Mouse (Mus musculus) CH12.LX (cell line): ENCODE measurements around the gene Retreg3. TPM values are rescaled to one million over a fixed set of nuclear protein-coding genes. Genes with fewer than 3 reads are reported as not detected.
A peak's percentile ranks its signal among the peaks of the same experiment; 100 is the strongest.

Source experiments
- DNase-seq: peaks from one replicate; pipeline ENCODE4 v3.0.0-alpha.2; 2013; ENCODE audit errors: extremely low read depth
- H3K27ac ChIP-seq: 2 replicates; pipeline ENCODE4 v1.5.1; 2012; ENCODE audit warnings: low read depth, mild to moderate bottlenecking, control low read depth, moderate library complexity; ENCODE audit not compliant: insufficient read depth
- H3K27me3 ChIP-seq: replicated peaks from 2 replicates; pipeline ENCODE3; 2012; ENCODE audit warnings: inconsistent platforms
- H3K36me3 ChIP-seq, 2 experiments: replicated peaks in 1 of 2; 2 replicates each; pipeline versions ENCODE3 to v1.6.1; 2012; ENCODE audit warnings: inconsistent platforms in 1 of 2, low read length in 1 of 2, mild to moderate bottlenecking in 1 of 2, mixed read lengths in 1 of 2, moderate library complexity in 1 of 2; ENCODE audit not compliant: control insufficient read depth in 1 of 2, insufficient read depth in 1 of 2
- H3K4me1 ChIP-seq, 2 experiments: 2 replicates each; pipeline ENCODE4 v1.6.1; 2012; ENCODE audit warnings: inconsistent platforms in 1 of 2, moderate library complexity in 1 of 2; ENCODE audit not compliant: insufficient read depth in 2 of 2, control insufficient read depth in 1 of 2
- H3K4me2 ChIP-seq: 2 replicates; pipeline ENCODE4 v1.6.1; 2012; ENCODE audit warnings: low read depth, mild to moderate bottlenecking, control low read depth; ENCODE audit not compliant: poor library complexity, insufficient read depth, severe bottlenecking
- H3K4me3 ChIP-seq, 3 experiments: fragments of 150-350 bp in 1 of 3; sonication (generic) in 1 of 3; replicated peaks in 1 of 3; 2 replicates each; pipeline versions ENCODE3 to v1.5.1; 2011 to 2012; ENCODE audit warnings: low read depth in 2 of 3, low read length in 2 of 3, mild to moderate bottlenecking in 2 of 3, moderate library complexity in 2 of 3, control low read depth in 1 of 3, improper control_type of control experiment in 1 of 3, inconsistent platforms in 1 of 3, mixed read lengths in 1 of 3; ENCODE audit not compliant: poor library complexity in 1 of 3
- H3K79me2 ChIP-seq: replicated peaks from 2 replicates; pipeline ENCODE4 v1.6.1; 2012; ENCODE audit warnings: mild to moderate bottlenecking, moderate library complexity; ENCODE audit not compliant: control insufficient read depth, poor library complexity, insufficient read depth, severe bottlenecking; ENCODE audit errors: extremely low read depth
- H3K9ac ChIP-seq: 2 replicates; pipeline ENCODE4 v1.6.1; 2012; ENCODE audit warnings: low read depth, mild to moderate bottlenecking, control low read depth, moderate library complexity; ENCODE audit not compliant: insufficient read depth
- H3K9me3 ChIP-seq: replicated peaks from 2 replicates; pipeline ENCODE3; 2012; ENCODE audit warnings: low read length, inconsistent platforms, mixed read lengths
- BHLHE40 ChIP-seq: IDR thresholded peaks from 2 replicates; pipeline ENCODE4 v1.6.1; 2011; ENCODE audit warnings: mild to moderate bottlenecking, low read depth, low read length, improper control_type of control experiment
- CHD1 ChIP-seq: IDR thresholded peaks from 2 replicates; pipeline ENCODE4 v1.6.1; 2012; ENCODE audit warnings: low read depth, low read length, improper control_type of control experiment, inconsistent platforms
- CHD2 ChIP-seq: IDR thresholded peaks from 2 replicates; pipeline ENCODE4 v1.6.1; 2011; ENCODE audit warnings: low read length, improper control_type of control experiment
- CTCF ChIP-seq, 2 experiments: IDR thresholded peaks in 1 of 2; conservative IDR thresholded peaks in 1 of 2; 2 replicates each; pipeline ENCODE4 v1.5.1; 2011 to 2012; ENCODE audit warnings: low read depth in 2 of 2, low read length in 2 of 2, improper control_type of control experiment in 1 of 2, inconsistent platforms in 1 of 2, mild to moderate bottlenecking in 1 of 2, moderate library complexity in 1 of 2
- E2F4 ChIP-seq: IDR thresholded peaks from 2 replicates; pipeline ENCODE4 v1.6.1; 2011; ENCODE audit warnings: low read depth, low read length, improper control_type of control experiment; ENCODE audit not compliant: insufficient replicate concordance
- ELF1 ChIP-seq: IDR thresholded peaks from 2 replicates; pipeline ENCODE4 v1.6.1; 2014; ENCODE audit warnings: low read depth, mild to moderate bottlenecking, inconsistent platforms, low read length, improper control_type of control experiment
- EP300 ChIP-seq: IDR thresholded peaks from 2 replicates; pipeline ENCODE4 v1.6.1; 2011; ENCODE audit warnings: low read length, improper control_type of control experiment
- ETS1 ChIP-seq: conservative IDR thresholded peaks from 2 replicates; pipeline ENCODE4 v1.6.1; 2012; ENCODE audit warnings: low read depth, mild to moderate bottlenecking, inconsistent platforms, low read length, improper control_type of control experiment, moderate library complexity
- GABPA ChIP-seq: IDR thresholded peaks from 2 replicates; pipeline ENCODE4 v1.6.1; 2012; ENCODE audit warnings: low read depth, low read length, improper control_type of control experiment, inconsistent platforms; ENCODE audit not compliant: insufficient replicate concordance
- HCFC1 ChIP-seq: IDR thresholded peaks from 2 replicates; pipeline ENCODE4 v1.6.1; 2012; ENCODE audit warnings: low read depth, mild to moderate bottlenecking, inconsistent platforms, low read length, improper control_type of control experiment
- IRF4 ChIP-seq: IDR thresholded peaks from 2 replicates; pipeline ENCODE4 v1.6.1; 2014; ENCODE audit warnings: low read depth, mild to moderate bottlenecking, inconsistent platforms, low read length, improper control_type of control experiment
- JUN ChIP-seq: IDR thresholded peaks from 2 replicates; pipeline ENCODE4 v1.6.1; 2011; ENCODE audit warnings: low read depth, mild to moderate bottlenecking, low read length, improper control_type of control experiment, moderate library complexity; ENCODE audit not compliant: insufficient read depth
- JUND ChIP-seq: conservative IDR thresholded peaks from 2 replicates; pipeline ENCODE4 v1.6.1; 2011; ENCODE audit warnings: low read depth, low read length, improper control_type of control experiment
- KAT2A ChIP-seq: IDR thresholded peaks from 2 replicates; pipeline ENCODE4 v1.6.1; 2012; ENCODE audit warnings: low read length, improper control_type of control experiment, inconsistent platforms; ENCODE audit not compliant: insufficient replicate concordance
- MAFK ChIP-seq: IDR thresholded peaks from 2 replicates; pipeline ENCODE4 v1.6.1; 2011; ENCODE audit warnings: low read length, improper control_type of control experiment; ENCODE audit not compliant: insufficient replicate concordance
- MAX ChIP-seq: IDR thresholded peaks from 2 replicates; pipeline ENCODE4 v1.6.1; 2011; ENCODE audit warnings: low read length, improper control_type of control experiment
- MAZ ChIP-seq: IDR thresholded peaks from 2 replicates; pipeline ENCODE4 v1.6.1; 2012; ENCODE audit warnings: low read depth, mild to moderate bottlenecking, inconsistent platforms, low read length, improper control_type of control experiment, moderate library complexity
- MEF2A ChIP-seq: IDR thresholded peaks from 2 replicates; pipeline ENCODE4 v1.6.1; 2014; ENCODE audit warnings: low read depth, mild to moderate bottlenecking, inconsistent platforms, low read length, improper control_type of control experiment, borderline replicate concordance
- MXI1 ChIP-seq: IDR thresholded peaks from 2 replicates; pipeline ENCODE4 v1.6.1; 2011; ENCODE audit warnings: mild to moderate bottlenecking, low read depth, low read length, improper control_type of control experiment
- MYC ChIP-seq: IDR thresholded peaks from 2 replicates; pipeline ENCODE4 v1.6.1; 2011; ENCODE audit warnings: low read depth, mild to moderate bottlenecking, improper control_type of control experiment, low read length
- NELFE ChIP-seq: IDR thresholded peaks from 2 replicates; pipeline ENCODE4 v1.6.1; 2011; ENCODE audit warnings: low read depth, low read length, improper control_type of control experiment
- NRF1 ChIP-seq: IDR thresholded peaks from 2 replicates; pipeline ENCODE4 v1.6.1; 2014; ENCODE audit warnings: low read depth, mild to moderate bottlenecking, inconsistent platforms, low read length, improper control_type of control experiment, moderate library complexity
- PAX5 ChIP-seq: IDR thresholded peaks from 2 replicates; pipeline ENCODE4 v1.6.1; 2012; ENCODE audit warnings: low read length, inconsistent platforms, mixed read lengths
- POLR2A ChIP-seq: IDR thresholded peaks from 2 replicates; pipeline ENCODE4 v1.6.1; 2011; ENCODE audit warnings: low read depth, mild to moderate bottlenecking, improper control_type of control experiment, low read length
- POLR2AphosphoS2 ChIP-seq: IDR thresholded peaks from 2 replicates; pipeline ENCODE4 v1.6.1; 2011; ENCODE audit warnings: low read depth, low read length, improper control_type of control experiment
- RAD21 ChIP-seq: IDR thresholded peaks from 2 replicates; pipeline ENCODE4 v1.6.1; 2011; ENCODE audit warnings: low read depth, mild to moderate bottlenecking, low read length, improper control_type of control experiment, moderate library complexity
- RCOR1 ChIP-seq: conservative IDR thresholded peaks from 2 replicates; pipeline ENCODE4 v1.6.1; 2012; ENCODE audit warnings: low read depth, mild to moderate bottlenecking, inconsistent platforms, low read length, improper control_type of control experiment
- SIN3A ChIP-seq: IDR thresholded peaks from 2 replicates; pipeline ENCODE4 v1.6.1; 2012; ENCODE audit warnings: low read length, improper control_type of control experiment, inconsistent platforms
- SMC3 ChIP-seq: IDR thresholded peaks from 2 replicates; pipeline ENCODE4 v1.6.1; 2011; ENCODE audit warnings: low read depth, low read length, improper control_type of control experiment
- TBP ChIP-seq: conservative IDR thresholded peaks from 2 replicates; pipeline ENCODE4 v1.6.1; 2011; ENCODE audit warnings: low read depth, low read length, improper control_type of control experiment
- TCF12 ChIP-seq: IDR thresholded peaks from 2 replicates; pipeline ENCODE4 v1.6.1; 2014; ENCODE audit warnings: low read depth, mild to moderate bottlenecking, inconsistent platforms, low read length, improper control_type of control experiment
- UBTF ChIP-seq: IDR thresholded peaks from 2 replicates; pipeline ENCODE4 v1.6.1; 2012; ENCODE audit warnings: low read depth, mild to moderate bottlenecking, inconsistent platforms, low read length, improper control_type of control experiment, moderate library complexity
- USF1 ChIP-seq: IDR thresholded peaks from 2 replicates; pipeline ENCODE4 v1.6.1; 2014; ENCODE audit warnings: low read depth, mild to moderate bottlenecking, inconsistent platforms, low read length, improper control_type of control experiment
- USF2 ChIP-seq: conservative IDR thresholded peaks from 2 replicates; pipeline ENCODE4 v1.6.1; 2011; ENCODE audit warnings: low read depth, low read length, improper control_type of control experiment
- ZC3H11A ChIP-seq: IDR thresholded peaks from 2 replicates; pipeline ENCODE4 v1.6.1; 2012; ENCODE audit warnings: low read depth, mild to moderate bottlenecking, inconsistent platforms, low read length, improper control_type of control experiment
- ZKSCAN1 ChIP-seq: IDR thresholded peaks from 2 replicates; pipeline ENCODE4 v1.6.1; 2012; ENCODE audit warnings: low read depth, inconsistent platforms, low read length, improper control_type of control experiment, borderline replicate concordance
- ZMIZ1 ChIP-seq: IDR thresholded peaks from 2 replicates; pipeline ENCODE4 v1.6.1; 2012; ENCODE audit warnings: low read depth, mild to moderate bottlenecking, inconsistent platforms, low read length, improper control_type of control experiment
- ZNF384 ChIP-seq: IDR thresholded peaks from 2 replicates; pipeline ENCODE4 v1.6.1; 2012; ENCODE audit warnings: low read depth, low read length, improper control_type of control experiment, inconsistent platforms
- dilution Hi-C: fragments of 300-500 bp; cut with MboI; formaldehyde crosslinking; loops from 2 replicates; pipeline ENCODE4 v1.14.3; 2020; ENCODE audit warnings: low sequenced_read_pairs; ENCODE audit not compliant: extremely low pct_unique_long_range_greater_than_20kb, extremely low pct_ligation_motif_present
- in situ Hi-C: fragments of 300-500 bp; cut with MboI; formaldehyde crosslinking; loops from 3 replicates; pipeline ENCODE4 v1.14.3; 2019; ENCODE audit warnings: low sequenced_read_pairs, low pct_ligation_motif_present, low pct_unique_long_range_greater_than_20kb, mixed read lengths
- polyA plus RNA-seq: library from polyadenylated mRNA; unstranded; fragments of >175 nt; gene quantifications from 2 replicates; pipeline ENCODE4 v1.2.1, GENCODE M21; 2012; ENCODE audit warnings: low read depth; ENCODE audit not compliant: insufficient read length
- total RNA-seq, 2 experiments: library from RNA; depleted of rRNA; stranded (reverse); fragments of 300-350 nt in 1 of 2; fragments of >200 nt in 1 of 2; gene quantifications; 2 replicates each; pipeline ENCODE4 v1.2.3; 2012 to 2014

Retreg3 gene
- total and polyA plus RNA-seq, 3 experiments, result 48.2 to 55.9 (median 54.3) TPM

GRCm38 (mm10) chr11:101095314-101096024, 24.2 kb downstream of the Retreg3 start, which contains the start of gene Psmc3ip:
Gene Psmc3ip (minus strand): TSS chr11:101095436.
- Histone ChIP-seq H3K4me1 (peaks cover 13 to 52% of the 10 kb centered on the region in 2 experiments), H3K9me3 (no peaks in the 10 kb centered on the region), H3K4me3 (peak within 1 kb of the TSS; percentile 68 to 88 (median 80)), H3K79me2 (peaks cover 23% of the 10 kb centered on the region), H3K27ac (peak within 1 kb of the TSS; percentile 97), H3K36me3 (peaks cover 67 to 75% of the 10 kb centered on the region in 2 experiments), H3K4me2 (peak within 1 kb of the TSS; percentile 92), H3K9ac (peak within 1 kb of the TSS; percentile 93), H3K27me3 (no peaks in the 10 kb centered on the region)
- in situ Hi-C loops, result no loop called here
- dilution Hi-C loops, result no loop called here
- peak; percentile 99 for DNase-seq
- TF ChIP-seq PAX5, result no peak
- TF ChIP-seq ZC3H11A, result no peak; the same call in 1 of the 2 replicates
- 0 out of 2 replicates have a peak, but pooled peaks have one; percentile 40 for TF ChIP-seq UBTF
- TF ChIP-seq GABPA, result no peak; the same call in 1 of the 2 replicates
- TF ChIP-seq TCF12, result peak; percentile 100
- TF ChIP-seq CHD1, result no peak; the same call in 1 of the 2 replicates
- 0 out of 2 replicates have a peak, but pooled peaks have one; percentile 1 for TF ChIP-seq USF1
- TF ChIP-seq IRF4, result peak; percentile 96
- peak; percentile 86 for TF ChIP-seq SMC3
- TF ChIP-seq KAT2A, result peak; percentile 92; the same call in 1 of the 2 replicates
- TF ChIP-seq EP300, result peak; percentile 99
- peak; percentile 97 for TF ChIP-seq ELF1
- TF ChIP-seq ZNF384, result peak; percentile 43; the same call in 1 of the 2 replicates
- peak; percentile 90 for TF ChIP-seq CHD2
- TF ChIP-seq MXI1, result peak; percentile 97
- TF ChIP-seq NELFE, result peak; percentile 85
- TF ChIP-seq E2F4, result peak; percentile 98
- peak; percentile 74; the same call in 1 of the 2 replicates for TF ChIP-seq JUND
- TF ChIP-seq MEF2A, result peak; percentile 98
- TF ChIP-seq MAFK, result peak; percentile 84
- TF ChIP-seq ZMIZ1, result peak; percentile 89
- peak; percentile 81 for TF ChIP-seq ETS1
- TF ChIP-seq CTCF (conservative IDR thresholded peaks at IDR 0.05 in 1 of 2, IDR thresholded peaks at IDR 0.05 in 1 of 2; ENCODE audit: low read depth in 2 of 2, low read length in 2 of 2), result peak; percentile 80 to 96
- peak; percentile 90 for TF ChIP-seq RCOR1
- TF ChIP-seq POLR2AphosphoS2, result peak; percentile 99
- peak; percentile 41; the same call in 1 of the 2 replicates for TF ChIP-seq NRF1
- 0 out of 2 replicates have a peak, but pooled peaks have one; percentile 74 for TF ChIP-seq MYC
- peak; percentile 19; the same call in 1 of the 2 replicates for TF ChIP-seq ZKSCAN1
- TF ChIP-seq BHLHE40, result peak; percentile 83
- peak; percentile 84 for TF ChIP-seq RAD21
- peak; percentile 90 for TF ChIP-seq POLR2A
- peak; percentile 87 for TF ChIP-seq MAZ
- peak; percentile 49 for TF ChIP-seq JUN
- TF ChIP-seq TBP, result peak; percentile 82
- TF ChIP-seq MAX, result peak; percentile 93
- peak; percentile 98 for TF ChIP-seq SIN3A
- TF ChIP-seq HCFC1, result peak; percentile 87
- no peak for TF ChIP-seq USF2
